Comparison of ENCODE assay signal across 16 mouse cellular contexts in the genomic region with DNA sequence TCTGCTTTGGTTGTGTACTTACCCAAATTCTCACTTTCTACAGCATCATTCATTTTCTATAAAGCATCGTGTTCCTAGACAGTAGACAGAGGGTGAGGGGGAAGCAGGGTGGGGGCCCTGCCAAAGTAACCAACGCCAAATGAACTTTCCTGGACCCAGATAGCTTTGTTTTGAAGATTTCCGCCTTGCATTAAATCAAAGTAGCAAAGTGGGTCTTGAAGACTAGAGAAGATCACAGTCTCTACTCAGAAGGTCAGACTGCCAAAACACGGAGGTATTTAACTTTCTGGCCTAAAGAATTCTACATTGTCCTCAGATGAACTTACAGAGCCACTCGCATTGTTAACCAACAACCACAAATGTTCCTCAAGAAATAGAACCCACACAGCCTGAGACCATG.
DNase-seq lines count a peak whose midpoint lies in the region; ATAC-seq and TF ChIP-seq lines count a peak whose summit lies in the region.
"Had no signal": no experiment of that assay in that cellular context is flagged by ENCODE, and none has a peak within 500 bp of the region (broad histone marks: within the 10 kb centered on the region; RNA-seq: fewer than 3 reads in every experiment).

No protein-coding gene starts in this region.

- H3K4me2 ChIP-seq in kidney, embryonic 15.5 days, result no peak overlapping the region
- H3K4me2 ChIP-seq in kidney, postnatal 0 days (ENCODE audit: low read length), result no peak overlapping the region
- H3K4me2 ChIP-seq: forebrain, embryonic 15.5 days; heart, embryonic 13.5 days had no signal

- 34% methylated on average over 5 of the region's 5 CpGs for WGBS in kidney, embryonic 15.5 days
- 19% methylated on average over 5 of the region's 5 CpGs for WGBS in liver, adult 2 months
- WGBS in kidney, postnatal 0 days, result 48% methylated on average over 5 of the region's 5 CpGs

- peaks cover 23% of the 10 kb centered on the region for H3K79me2 ChIP-seq in liver, adult 2 months (ENCODE audit: control insufficient read depth, insufficient read depth, low read length)

- no peaks in the 10 kb centered on the region for H3K9me3 ChIP-seq in kidney, embryonic 15.5 days (replicated peaks)
- no peaks in the 10 kb centered on the region for H3K9me3 ChIP-seq in kidney, postnatal 0 days (replicated peaks; ENCODE audit: low read length)
- H3K9me3 ChIP-seq: forebrain, embryonic 15.5 days; heart, embryonic 13.5 days had no signal

- no peak overlapping the region for H3K27ac ChIP-seq in kidney, embryonic 15.5 days
- H3K27ac ChIP-seq in liver, adult 2 months (replicated peaks; ENCODE audit: insufficient read depth, low read depth, low read length), result peak overlapping the region; percentile 39
- H3K27ac ChIP-seq in kidney, postnatal 0 days, result no peak overlapping the region
- H3K27ac ChIP-seq: forebrain, embryonic 15.5 days; heart, embryonic 13.5 days had no signal

- H3K4me3 ChIP-seq in kidney, embryonic 15.5 days (replicated peaks), result no peak overlapping the region
- no peak overlapping the region for H3K4me3 ChIP-seq in liver, adult 2 months (ENCODE audit: insufficient read depth, low read depth, low read length)
- no peak overlapping the region for H3K4me3 ChIP-seq in kidney, postnatal 0 days (replicated peaks; ENCODE audit: low read depth, low read length)
- H3K4me3 ChIP-seq: erythroblast, embryonic 14.5 days; forebrain, embryonic 15.5 days; heart, embryonic 13.5 days had no signal

- no peak for ATAC-seq in kidney, embryonic 15.5 days (replicated peaks; ENCODE audit: low FRiP score)
- ATAC-seq in kidney, postnatal 0 days (replicated peaks; ENCODE audit: low FRiP score, low read depth), result no peak
- ATAC-seq: forebrain, embryonic 15.5 days had no signal

- H3K36me3 ChIP-seq in kidney, embryonic 15.5 days, result no peaks in the 10 kb centered on the region
- H3K36me3 ChIP-seq in liver, adult 2 months (ENCODE audit: control insufficient read depth, insufficient read depth, low read length), result no peaks in the 10 kb centered on the region
- H3K36me3 ChIP-seq in kidney, postnatal 0 days (ENCODE audit: insufficient read depth, low read length), result no peaks in the 10 kb centered on the region
- H3K36me3 ChIP-seq: forebrain, embryonic 15.5 days; heart, embryonic 13.5 days had no signal

- TF ChIP-seq CTCF in liver, adult 2 months (IDR thresholded peaks at IDR 0.05; ENCODE audit: low read depth, low read length), result no peak
- TF ChIP-seq CTCF in kidney, postnatal 0 days (IDR thresholded peaks at IDR 0.05; ENCODE audit: low read depth), result no peak

- peak; percentile 29 for DNase-seq in kidney, adult 11 months
- no peak for DNase-seq in liver, adult 2 months (ENCODE audit: extremely low read depth, low read depth, low spot score)
- no peak for DNase-seq in liver
- peak; percentile 22 for DNase-seq in kidney, postnatal 0 days (ENCODE audit: low spot score)
- peak; percentile 13 to 32 for DNase-seq in kidney, postnatal 36 days
- DNase-seq in yolk sac, embryonic 10.5 days (ENCODE audit: low spot score), result no peak
- no peak for DNase-seq in ovary, adult 18-20 months (ENCODE audit: low spot score)
- DNase-seq: cerebellum, adult 18-20 months; cerebellum, adult 9-11 months; cerebellum, postnatal 36 days; gastrocnemius, postnatal 10 days; heart, postnatal 36 days had no signal

- TF ChIP-seq POLR2A in liver, adult 2 months (IDR thresholded peaks at IDR 0.05; ENCODE audit: extremely low read depth, insufficient read depth, low read length), result no peak

- no peak overlapping the region for H3K9ac ChIP-seq in kidney, embryonic 15.5 days
- H3K9ac ChIP-seq in liver, adult 2 months (ENCODE audit: low read depth, low read length), result no peak overlapping the region
- H3K9ac ChIP-seq in kidney, postnatal 0 days (ENCODE audit: low read depth, low read length), result no peak overlapping the region
- H3K9ac ChIP-seq: forebrain, embryonic 15.5 days; heart, embryonic 13.5 days had no signal

- H3K4me1 ChIP-seq in kidney, embryonic 15.5 days, result peaks cover 5% of the 10 kb centered on the region; the same call in 1 of the 2 replicates
- peaks cover 26% of the 10 kb centered on the region for H3K4me1 ChIP-seq in liver, adult 2 months (ENCODE audit: control insufficient read depth, insufficient read depth, low read length)
- H3K4me1 ChIP-seq in kidney, postnatal 0 days (replicated peaks; ENCODE audit: insufficient read depth, low read length), result no peaks in the 10 kb centered on the region
- H3K4me1 ChIP-seq: heart, embryonic 13.5 days had no signal

- H3K27me3 ChIP-seq in kidney, embryonic 15.5 days, result no peaks in the 10 kb centered on the region
- no peaks in the 10 kb centered on the region for H3K27me3 ChIP-seq in liver, adult 2 months (ENCODE audit: control insufficient read depth, insufficient read depth, low read length)
- no peaks in the 10 kb centered on the region for H3K27me3 ChIP-seq in kidney, postnatal 0 days (ENCODE audit: insufficient read depth, low read length)
- H3K27me3 ChIP-seq: forebrain, embryonic 15.5 days; heart, embryonic 13.5 days had no signal

Comparison
In these comparisons a context has a peak if more than half of its experiments do, and no peak if none do; other contexts are left out.
1. DNase-seq: peak in kidney, adult 11 months (single experiment), kidney, postnatal 0 days (single experiment) and kidney, postnatal 36 days (2 of 2); none in liver, adult 2 months (single experiment), liver (single experiment), yolk sac, embryonic 10.5 days (single experiment) and ovary, adult 18-20 months (single experiment).